Mouse (Mus musculus): ENCODE measurements around the gene Gm20388.

DNA sequence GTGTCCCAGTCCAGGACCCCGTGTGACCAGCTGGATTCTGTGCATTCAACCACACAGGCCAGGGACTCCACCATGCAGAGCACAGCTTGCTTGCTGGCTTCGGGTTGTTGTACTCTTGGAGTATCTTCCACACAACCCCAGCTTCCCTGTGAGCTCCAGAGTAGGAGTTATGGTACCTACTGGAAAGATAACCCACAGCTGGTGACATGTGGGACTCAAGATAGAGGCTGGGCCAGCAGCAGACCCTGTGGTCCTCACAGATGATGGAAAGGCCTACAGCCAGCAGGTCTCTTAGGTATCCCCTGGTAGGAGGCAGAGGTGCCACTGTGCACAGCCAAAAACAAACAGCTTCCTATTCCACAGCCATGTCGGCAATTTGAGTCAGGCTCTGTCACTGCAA, 2800.8 kb downstream of the Gm20388 start:
- TF ChIP-seq GATA1 (IDR thresholded peaks at IDR 0.05; ENCODE audit: low read length) (no peak), TAL1 (IDR thresholded peaks at IDR 0.05; ENCODE audit: low read length) (no peak)

Measured in erythroblast, embryonic 14.5 days (primary cell).